Mouse (Mus musculus): ENCODE measurements around the gene Strap. TPM values are rescaled to one million over a fixed set of nuclear protein-coding genes. Genes with fewer than 3 reads are reported as not detected.

Strap gene
- total and polyA plus RNA-seq, 2 experiments from 2014 or later: 132 to 190 TPM

DNA sequence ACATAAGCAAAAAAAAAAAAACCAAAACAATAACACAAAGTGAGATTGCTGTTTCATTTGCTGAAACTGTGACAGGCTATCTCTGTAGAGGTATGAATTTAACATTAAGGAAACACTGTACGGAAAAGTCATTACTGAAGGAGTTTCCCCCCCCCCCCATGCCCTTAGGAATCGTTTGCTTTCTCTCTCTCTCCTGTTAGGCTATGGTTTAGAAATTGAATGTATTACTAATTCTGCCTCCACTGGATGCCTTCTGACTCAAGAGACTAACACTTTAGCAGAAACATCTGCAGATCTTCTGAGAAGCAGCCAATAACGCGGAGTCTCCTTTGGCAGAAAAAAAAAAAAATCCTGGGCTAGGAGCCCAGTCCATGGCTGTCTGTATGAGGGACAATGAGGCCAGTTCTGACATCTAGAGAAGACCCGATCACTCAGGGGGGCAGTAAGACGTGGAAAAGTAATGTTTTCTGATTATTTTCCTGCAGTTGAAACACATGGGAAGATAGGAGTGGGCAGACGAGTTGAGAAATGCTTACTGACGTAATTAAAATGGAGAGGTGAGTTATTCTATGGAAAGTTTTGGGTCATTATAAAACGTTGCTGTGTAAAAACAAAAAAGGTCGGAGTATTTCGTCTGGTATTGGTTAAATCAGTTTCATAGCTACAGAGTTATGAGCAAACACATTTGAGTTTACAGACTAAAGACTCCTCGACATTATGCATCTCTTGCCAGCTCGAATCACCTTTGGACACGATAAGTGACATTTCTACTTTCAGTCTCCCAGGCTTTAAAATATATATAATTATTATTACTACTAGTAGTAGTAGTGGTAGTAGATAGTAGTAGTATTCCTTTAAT lies 24.5 kb upstream of the Strap start:
- ATAC-seq (no peak), DNase-seq (no peak)
- Histone ChIP-seq H3K36me3 (ENCODE audit: insufficient read depth) (no peaks in the 10 kb centered on the region), H3K9ac (no peak overlapping the region), H3K27ac (ENCODE audit: low read depth, low read length) (no peak overlapping the region), H3K9me3 (ENCODE audit: low read length) (no peaks in the 10 kb centered on the region), H3K4me3 (ENCODE audit: low read depth, low read length) (no peak overlapping the region), H3K4me2 (ENCODE audit: low read depth) (no peak overlapping the region), H3K4me1 (ENCODE audit: insufficient read depth) (0 out of 2 replicates have a peak, but pooled peaks cover 8% of the 10 kb centered on the region), H3K27me3 (ENCODE audit: insufficient read depth, low read length) (no peaks in the 10 kb centered on the region)
- WGBS: 73% methylated on average over 14 of the region's 14 CpGs
- no peak for TF ChIP-seq CTCF (IDR thresholded peaks at IDR 0.05; ENCODE audit: low read depth)

DNA sequence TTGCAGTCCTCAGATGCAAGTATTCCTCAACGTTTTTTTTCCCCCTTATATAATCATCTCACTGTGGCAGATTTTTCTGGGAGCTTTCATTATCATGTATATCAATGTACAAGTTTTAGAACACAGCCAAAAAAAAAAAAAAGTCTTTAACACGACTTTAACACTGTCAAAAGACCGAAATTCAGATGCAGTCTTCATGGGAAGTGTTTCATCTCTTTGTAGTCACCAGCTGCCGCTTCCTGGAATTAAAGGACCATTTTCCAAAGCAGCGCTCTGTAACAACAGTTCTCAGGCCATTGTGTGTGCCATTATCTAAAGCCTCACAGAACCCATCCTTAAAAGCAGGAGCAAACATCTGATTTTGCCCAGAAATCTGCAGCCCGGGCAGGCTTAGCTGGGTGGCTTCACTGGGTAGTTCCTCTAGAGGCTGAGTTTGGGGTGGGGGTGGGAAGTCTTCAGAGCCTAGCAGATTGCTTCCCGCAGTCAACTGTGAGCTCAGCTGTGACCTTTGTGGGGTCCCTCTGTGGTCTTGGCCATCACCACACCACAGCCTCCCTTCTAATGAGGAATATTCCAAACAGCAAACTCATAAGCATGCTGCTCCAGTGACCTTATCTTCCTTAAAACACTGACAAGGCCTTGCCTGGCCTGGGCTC lies 22.1 kb upstream of the Strap start:
- peak overlapping the region; percentile 82 for H3K27ac ChIP-seq (ENCODE audit: low read depth, low read length)
- 13% methylated on average over 7 of the region's 7 CpGs for WGBS
- 0 out of 2 replicates have a peak, but pooled peaks cover 8% of the 10 kb centered on the region for H3K4me1 ChIP-seq (ENCODE audit: insufficient read depth)
- H3K27me3 ChIP-seq (ENCODE audit: insufficient read depth, low read length): no peaks in the 10 kb centered on the region
- no peak overlapping the region for H3K4me2 ChIP-seq (ENCODE audit: low read depth)
- no peak overlapping the region for H3K4me3 ChIP-seq (ENCODE audit: low read depth, low read length)
- DNase-seq (no peak), ATAC-seq (peak; percentile 63)
- peak overlapping the region; percentile 28 for H3K9ac ChIP-seq
- H3K36me3 ChIP-seq (ENCODE audit: insufficient read depth): no peaks in the 10 kb centered on the region
- no peak for TF ChIP-seq CTCF (IDR thresholded peaks at IDR 0.05; ENCODE audit: low read depth)
- H3K9me3 ChIP-seq (ENCODE audit: low read length): no peaks in the 10 kb centered on the region

DNA sequence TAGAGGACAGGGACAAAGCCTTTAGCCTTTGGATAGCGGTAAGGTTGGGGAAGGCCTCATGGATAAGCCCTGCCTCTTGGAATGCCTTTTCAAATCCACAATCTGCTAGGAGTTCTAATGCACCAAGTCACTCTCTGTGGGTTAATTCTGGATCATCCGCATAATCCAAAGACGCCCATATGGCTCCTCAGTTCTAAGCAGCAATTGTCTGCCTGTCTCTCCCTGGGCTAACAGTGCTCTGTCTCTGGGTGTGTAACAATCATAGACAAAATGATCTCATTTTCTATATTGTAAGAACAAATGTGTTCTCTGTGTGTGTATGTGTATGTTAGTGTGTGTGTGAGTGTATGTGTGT lies 21.6 kb upstream of the Strap start:
- Histone ChIP-seq H3K4me3 (ENCODE audit: low read depth, low read length) (no peak overlapping the region), H3K9ac (peak overlapping the region; percentile 28; the same call in 1 of the 2 replicates), H3K36me3 (ENCODE audit: insufficient read depth) (no peaks in the 10 kb centered on the region), H3K4me2 (ENCODE audit: low read depth) (no peak overlapping the region), H3K27me3 (ENCODE audit: insufficient read depth, low read length) (no peaks in the 10 kb centered on the region), H3K27ac (ENCODE audit: low read depth, low read length) (peak overlapping the region; percentile 82), H3K9me3 (ENCODE audit: low read length) (no peaks in the 10 kb centered on the region), H3K4me1 (ENCODE audit: insufficient read depth) (0 out of 2 replicates have a peak, but pooled peaks cover 8% of the 10 kb centered on the region)
- WGBS: 52% methylated on average over 3 of the region's 3 CpGs
- no peak for TF ChIP-seq CTCF (IDR thresholded peaks at IDR 0.05; ENCODE audit: low read depth)
- peak; percentile 51 for DNase-seq
- peak; percentile 76 for ATAC-seq

DNA sequence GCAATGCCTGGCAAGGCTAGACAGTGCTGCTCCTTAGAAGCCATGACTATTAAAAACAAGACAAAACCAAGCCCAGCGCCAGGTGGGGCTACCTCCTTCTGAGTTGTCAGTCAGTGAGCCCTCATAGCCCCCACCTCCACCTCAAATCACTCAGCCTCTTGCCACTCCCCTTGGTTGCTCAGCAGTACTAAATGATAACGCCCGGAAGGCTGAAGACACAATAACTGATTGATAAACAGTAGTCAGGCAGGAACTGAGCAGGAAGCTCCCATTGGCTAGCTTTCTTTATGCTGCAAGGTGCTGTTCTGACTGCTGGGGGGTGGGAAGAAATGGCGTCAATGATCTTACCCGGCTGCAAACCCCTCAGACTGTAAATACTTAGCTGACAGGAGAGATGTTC lies 18.1 kb upstream of the Strap start:
- H3K27ac ChIP-seq (ENCODE audit: low read depth, low read length): no peak overlapping the region
- 52% methylated on average over 5 of the region's 5 CpGs for WGBS
- no peak for TF ChIP-seq CTCF (IDR thresholded peaks at IDR 0.05; ENCODE audit: low read depth)
- H3K4me3 ChIP-seq (ENCODE audit: low read depth, low read length): no peak overlapping the region
- no peaks in the 10 kb centered on the region for H3K27me3 ChIP-seq (ENCODE audit: insufficient read depth, low read length)
- no peaks in the 10 kb centered on the region for H3K36me3 ChIP-seq (ENCODE audit: insufficient read depth)
- ATAC-seq: no peak
- H3K4me1 ChIP-seq (ENCODE audit: insufficient read depth): 0 out of 2 replicates have a peak, but pooled peaks cover 8% of the 10 kb centered on the region
- H3K9ac ChIP-seq: no peak overlapping the region
- no peak for DNase-seq
- no peak overlapping the region for H3K4me2 ChIP-seq (ENCODE audit: low read depth)
- no peaks in the 10 kb centered on the region for H3K9me3 ChIP-seq (ENCODE audit: low read length)

DNA sequence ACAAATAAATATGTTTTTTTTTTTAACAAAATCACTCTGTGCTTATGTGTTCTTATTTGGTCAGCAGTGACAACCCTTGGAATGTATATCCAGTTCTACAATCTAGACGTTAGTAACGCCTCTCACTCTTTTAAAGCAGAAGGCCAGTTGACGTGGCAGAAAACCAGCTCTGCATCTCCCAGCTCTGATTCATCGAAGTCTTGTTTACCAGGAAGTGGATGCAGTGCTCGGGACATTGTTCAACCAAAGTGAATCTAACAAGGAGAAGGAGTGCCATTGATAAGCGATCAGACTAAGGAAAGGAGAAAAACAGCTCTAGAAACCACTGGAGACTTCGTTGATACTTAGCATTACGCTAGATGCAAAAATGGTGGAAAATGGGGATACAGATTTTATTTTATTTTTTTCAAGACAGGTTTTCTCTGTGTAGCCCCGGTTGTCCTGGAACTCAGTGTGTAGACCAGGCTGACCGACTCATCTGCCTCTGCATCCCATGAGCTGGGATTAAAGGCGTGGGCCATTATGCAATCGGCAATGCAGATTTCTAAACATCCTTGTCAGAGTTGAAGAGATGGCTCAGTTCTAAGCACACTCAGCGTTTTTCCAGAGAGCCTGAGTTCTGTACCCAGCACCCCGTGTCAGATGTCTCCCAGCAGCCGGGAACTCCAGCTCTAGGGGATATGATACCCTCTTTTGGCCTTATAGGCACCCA lies 12.5 kb upstream of the Strap start:
- DNase-seq: no peak
- no peak for TF ChIP-seq CTCF (IDR thresholded peaks at IDR 0.05; ENCODE audit: low read depth)
- no peak overlapping the region for H3K9ac ChIP-seq
- ATAC-seq: no peak
- H3K4me2 ChIP-seq (ENCODE audit: low read depth): no peak overlapping the region
- no peaks in the 10 kb centered on the region for H3K36me3 ChIP-seq (ENCODE audit: insufficient read depth)
- H3K4me1 ChIP-seq (ENCODE audit: insufficient read depth): no peaks in the 10 kb centered on the region
- WGBS: 91% methylated on average over 15 of the region's 15 CpGs
- no peaks in the 10 kb centered on the region for H3K27me3 ChIP-seq (ENCODE audit: insufficient read depth, low read length)
- H3K4me3 ChIP-seq (ENCODE audit: low read depth, low read length): no peak overlapping the region
- H3K9me3 ChIP-seq (ENCODE audit: low read length): no peaks in the 10 kb centered on the region
- H3K27ac ChIP-seq (ENCODE audit: low read depth, low read length): no peak overlapping the region

DNA sequence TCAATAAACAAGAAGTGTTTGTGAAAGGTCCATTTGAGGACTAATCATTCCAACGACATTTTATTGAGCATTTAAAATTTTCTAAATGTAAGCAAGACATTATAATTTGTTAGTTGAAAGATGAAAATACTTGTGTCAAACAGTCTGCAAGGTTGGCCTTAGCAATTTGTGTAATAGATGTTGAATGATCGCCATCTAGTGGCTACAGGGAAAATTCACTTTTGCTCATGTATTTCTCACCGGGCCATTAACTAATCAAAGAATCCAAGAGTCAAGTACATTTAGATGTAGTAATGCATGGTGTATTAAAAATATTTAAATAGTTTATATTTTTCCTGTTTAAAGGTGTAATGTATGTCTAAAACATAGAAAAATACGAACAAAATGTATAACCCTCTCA lies 11.0 kb upstream of the Strap start:
- Histone ChIP-seq H3K4me1 (ENCODE audit: insufficient read depth) (no peaks in the 10 kb centered on the region), H3K27ac (ENCODE audit: low read depth, low read length) (no peak overlapping the region), H3K9ac (no peak overlapping the region), H3K4me2 (ENCODE audit: low read depth) (no peak overlapping the region), H3K36me3 (ENCODE audit: insufficient read depth) (no peaks in the 10 kb centered on the region), H3K9me3 (ENCODE audit: low read length) (no peaks in the 10 kb centered on the region), H3K27me3 (ENCODE audit: insufficient read depth, low read length) (no peaks in the 10 kb centered on the region), H3K4me3 (ENCODE audit: low read depth, low read length) (no peak overlapping the region)
- peak; percentile 64; the same call in 1 of the 2 replicates for ATAC-seq
- TF ChIP-seq CTCF (IDR thresholded peaks at IDR 0.05; ENCODE audit: low read depth): peak; percentile 81
- DNase-seq: peak; percentile 82
- WGBS: 2% methylated on average over 4 of the region's 4 CpGs

All from forebrain, postnatal 0 days (tissue).